Mouse (Mus musculus): Measurements from ENCODE around the gene Nxf1.
A peak's percentile ranks its signal among the peaks of the same experiment; 100 is the strongest.

DNA sequence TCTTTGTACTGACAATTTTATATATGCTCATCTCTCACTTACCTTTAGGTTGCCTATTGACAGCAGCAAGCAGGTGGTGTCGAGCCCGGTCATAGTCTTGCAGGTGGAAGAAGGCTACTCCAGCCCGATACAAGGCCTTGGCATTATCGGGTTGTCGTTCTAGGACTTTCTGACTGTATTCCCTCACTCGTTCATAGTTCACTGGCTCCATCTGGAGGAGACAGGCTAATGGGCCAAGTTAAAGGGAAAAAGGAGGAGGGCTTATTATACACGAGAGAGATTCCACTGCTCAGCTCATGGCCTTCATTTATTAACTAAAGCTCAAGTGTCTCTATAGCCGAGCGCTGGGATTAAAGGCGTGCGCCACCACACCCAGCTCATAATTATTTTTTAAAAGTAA is 58.9 kb downstream of the Nxf1 start:
- TF ChIP-seq EP300 (IDR thresholded peaks at IDR 0.05) (no peak), CTCF (IDR thresholded peaks at IDR 0.05) (peak; percentile 50)

Measured in lung, postnatal 0 days (tissue).